Mouse (Mus musculus) thymus, postnatal 36 days (tissue): ENCODE measurements around the gene C1ql3.
A peak's percentile ranks its signal among the peaks of the same experiment; 100 is the strongest.

ENCODE experiments used
- DNase-seq, 2 experiments: peaks; one replicate each; pipeline ENCODE4 v3.0.0; 2022; ENCODE audit warnings: mixed read lengths in 2 of 2

C1ql3 gene

DNA sequence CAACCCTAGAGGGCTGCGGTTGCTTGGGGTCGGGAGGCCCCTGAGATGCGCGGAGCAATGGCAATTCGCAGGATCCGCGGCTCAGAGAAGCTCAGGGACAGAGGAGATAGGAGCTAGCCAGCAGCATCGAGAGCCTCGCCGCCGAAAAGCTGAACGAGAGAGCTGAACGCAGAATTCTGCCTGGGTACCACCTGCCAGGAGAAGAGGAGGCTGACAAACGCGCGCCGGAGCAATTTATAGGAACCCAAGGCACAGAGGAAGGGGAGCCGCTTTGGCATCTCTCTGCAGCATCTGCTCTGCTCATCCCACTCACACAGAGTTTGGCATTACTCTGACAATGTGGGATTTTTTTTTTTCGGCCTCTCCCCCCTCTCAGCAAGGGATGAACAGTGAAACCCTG is at the start of gene C1ql3:
C1ql3 (minus strand) TSS at position 335 of the 400 bp plus-strand sequence.
- peak; percentile 11 to 12 for DNase-seq

DNA sequence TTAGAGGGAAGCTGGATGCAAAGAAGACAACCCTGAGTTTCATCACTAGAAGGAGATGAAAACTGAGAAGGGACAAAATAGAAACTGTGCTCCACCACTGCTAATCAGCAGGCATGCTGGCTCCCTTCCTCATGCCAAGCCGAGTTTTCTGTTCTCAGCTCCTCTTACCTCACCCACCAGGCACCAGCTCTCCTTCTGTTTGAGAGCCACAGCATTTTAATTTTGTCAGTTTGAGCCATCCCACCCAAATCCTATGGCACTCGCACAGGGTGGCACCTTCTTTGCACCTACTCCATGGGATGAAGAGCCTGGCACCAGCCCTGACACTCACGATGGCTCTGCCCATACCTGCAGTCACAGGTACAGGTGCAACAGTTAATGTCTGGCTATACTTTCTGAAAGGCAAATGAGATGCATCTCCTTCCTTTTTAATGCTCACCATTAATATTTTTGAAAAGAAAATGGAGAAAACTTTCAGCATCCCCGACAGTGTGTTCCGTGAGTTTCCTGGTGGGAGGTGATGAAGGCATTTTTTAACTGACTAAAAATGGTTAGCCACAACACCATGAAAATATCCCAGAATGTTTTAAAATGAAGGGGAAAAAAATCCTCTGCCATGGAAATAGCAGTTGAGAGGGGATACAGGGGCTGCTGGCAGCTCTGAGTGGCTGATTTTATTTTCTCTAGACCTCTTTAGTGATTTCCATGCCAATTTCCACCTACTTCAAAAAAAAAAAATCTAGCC is 49.0 kb upstream of the C1ql3 start:
- DNase-seq: no peak

DNA sequence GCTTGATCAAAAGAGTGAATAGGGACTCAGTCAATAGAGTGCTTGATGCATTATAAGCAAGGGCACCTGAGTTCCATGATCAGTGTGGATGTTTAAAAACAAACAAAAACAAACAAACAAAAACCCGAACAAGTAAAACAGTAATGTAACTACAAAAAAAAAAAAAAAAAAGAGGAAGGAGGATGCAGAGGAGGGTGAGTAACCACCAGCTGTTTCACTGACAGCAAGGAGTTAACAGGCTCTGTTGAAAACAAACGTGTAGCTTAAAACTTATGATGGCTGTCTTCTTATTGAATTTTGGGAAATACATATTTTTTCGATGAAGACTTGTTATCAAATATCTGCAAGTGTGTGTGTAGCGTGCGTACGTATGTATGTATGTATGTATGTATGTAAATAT is 37.0 kb upstream of the C1ql3 start:
- DNase-seq: no peak

DNA sequence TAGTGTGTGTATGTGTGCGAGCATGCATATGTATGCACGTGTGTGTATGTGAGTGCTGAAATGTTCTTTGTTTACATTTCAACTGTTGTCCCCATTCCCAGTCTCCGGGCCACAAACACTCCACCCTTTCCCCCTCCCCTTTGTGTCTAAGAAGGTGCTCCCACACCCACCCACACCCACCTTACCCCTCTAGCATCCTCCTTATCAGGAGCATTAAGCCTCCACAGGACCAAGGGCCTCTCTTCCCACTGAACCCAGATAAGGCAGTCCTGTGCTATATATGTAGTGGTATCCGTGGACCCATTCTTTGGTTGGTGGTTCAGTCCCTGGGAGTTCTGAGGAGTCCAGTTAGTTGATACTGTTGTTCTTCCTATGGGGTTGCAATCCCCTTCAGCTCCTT is 32.9 kb upstream of the C1ql3 start:
- no peak for DNase-seq

DNA sequence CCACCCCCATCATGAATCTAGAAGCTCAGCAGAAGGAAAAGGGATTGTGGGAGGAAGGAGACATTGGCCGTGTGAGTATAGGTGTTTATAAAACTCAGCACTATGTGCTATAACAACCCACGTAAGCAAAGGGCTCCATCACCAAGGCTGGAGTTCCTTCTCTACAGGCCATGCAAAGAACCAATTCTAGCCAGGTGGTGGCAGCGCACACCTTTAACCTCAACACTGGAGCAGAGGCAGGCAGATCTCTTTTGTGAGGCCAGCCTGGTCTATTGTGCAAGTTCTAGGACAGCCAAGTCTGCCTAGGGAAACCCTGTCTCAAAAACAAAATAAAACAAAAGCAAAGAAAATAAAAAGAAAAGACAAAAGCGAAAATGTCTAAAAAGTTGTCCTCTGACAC is 28.2 kb upstream of the C1ql3 start:
- no peak for DNase-seq

DNA sequence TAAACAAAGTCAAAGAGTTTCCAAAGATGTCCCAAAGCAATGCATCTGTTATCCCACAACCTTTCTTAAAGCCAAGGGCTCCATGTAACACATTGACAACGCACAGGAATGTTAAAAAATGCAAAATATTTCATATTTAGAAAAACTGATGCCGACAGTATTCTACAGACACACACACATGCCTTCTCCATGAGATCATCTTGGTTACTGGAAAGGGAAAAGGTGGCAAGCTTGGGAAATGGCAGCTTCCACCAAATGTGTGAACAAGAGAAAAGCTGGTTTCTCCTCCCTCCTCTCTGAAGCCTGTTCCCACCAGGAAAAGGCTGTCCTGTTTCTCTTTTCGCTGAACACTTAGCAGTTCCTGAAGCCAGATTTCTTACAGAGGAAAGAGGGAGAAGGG is 27.2 kb upstream of the C1ql3 start:
- no peak for DNase-seq

DNA sequence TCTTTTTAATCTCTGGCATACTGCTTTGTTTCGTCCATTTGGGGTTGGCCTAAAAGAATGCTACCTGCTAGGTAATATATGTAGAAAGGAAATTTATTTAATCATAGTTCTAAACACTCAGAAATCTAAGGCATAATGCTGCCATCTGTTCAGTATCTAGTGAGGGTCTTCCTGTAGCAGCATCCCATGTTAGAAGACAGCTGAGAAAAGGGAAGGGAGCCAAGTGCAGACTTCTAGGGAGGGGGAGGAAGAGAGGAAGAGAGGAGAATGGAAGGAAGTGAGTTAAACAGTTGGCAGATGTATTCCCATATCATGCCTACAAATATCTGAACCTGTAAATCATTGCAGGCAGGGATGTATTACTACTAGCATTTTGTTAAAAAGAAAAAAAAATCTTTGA is 7.3 kb upstream of the C1ql3 start:
- DNase-seq: no peak

DNA sequence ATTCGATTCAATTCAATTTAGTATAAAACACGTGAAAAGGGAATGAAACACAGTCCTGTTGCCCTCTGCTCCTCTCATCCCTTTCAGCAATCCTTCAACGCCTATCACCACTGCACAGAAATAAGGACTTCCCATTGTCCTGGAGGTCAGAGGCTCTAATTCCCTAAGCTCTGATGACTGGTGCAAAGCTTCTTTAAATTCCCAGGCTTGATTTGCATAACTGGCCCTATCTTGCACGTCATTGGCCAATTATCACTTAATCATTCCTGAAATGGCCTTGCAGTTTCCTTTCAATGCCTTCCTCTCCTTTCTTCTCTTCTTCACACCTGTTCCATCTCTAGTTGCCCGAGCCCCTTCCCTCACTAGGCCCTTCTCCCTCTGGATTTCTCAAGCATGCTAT is 6.8 kb upstream of the C1ql3 start:
- no peak for DNase-seq

DNA sequence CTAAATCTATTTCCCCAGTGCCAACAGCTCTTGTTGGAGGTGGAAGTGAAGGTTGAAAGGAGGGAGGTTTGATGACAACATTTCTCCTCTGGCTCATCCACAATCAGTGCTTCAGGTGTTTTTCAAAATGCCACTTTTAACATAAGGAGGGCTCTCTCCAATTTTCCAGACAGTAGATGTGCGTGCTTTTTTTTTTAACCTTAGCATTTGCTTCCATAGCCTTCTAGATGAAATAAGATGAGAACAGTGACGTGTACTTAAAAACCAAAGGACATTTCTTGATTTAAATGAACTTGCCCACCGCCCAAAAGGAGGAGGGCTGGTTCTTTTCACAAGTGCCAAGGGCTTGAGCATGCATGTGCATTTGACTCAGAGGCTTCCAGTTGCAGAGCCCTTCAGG is 367 bp upstream of the C1ql3 start:
- DNase-seq: no peak

DNA sequence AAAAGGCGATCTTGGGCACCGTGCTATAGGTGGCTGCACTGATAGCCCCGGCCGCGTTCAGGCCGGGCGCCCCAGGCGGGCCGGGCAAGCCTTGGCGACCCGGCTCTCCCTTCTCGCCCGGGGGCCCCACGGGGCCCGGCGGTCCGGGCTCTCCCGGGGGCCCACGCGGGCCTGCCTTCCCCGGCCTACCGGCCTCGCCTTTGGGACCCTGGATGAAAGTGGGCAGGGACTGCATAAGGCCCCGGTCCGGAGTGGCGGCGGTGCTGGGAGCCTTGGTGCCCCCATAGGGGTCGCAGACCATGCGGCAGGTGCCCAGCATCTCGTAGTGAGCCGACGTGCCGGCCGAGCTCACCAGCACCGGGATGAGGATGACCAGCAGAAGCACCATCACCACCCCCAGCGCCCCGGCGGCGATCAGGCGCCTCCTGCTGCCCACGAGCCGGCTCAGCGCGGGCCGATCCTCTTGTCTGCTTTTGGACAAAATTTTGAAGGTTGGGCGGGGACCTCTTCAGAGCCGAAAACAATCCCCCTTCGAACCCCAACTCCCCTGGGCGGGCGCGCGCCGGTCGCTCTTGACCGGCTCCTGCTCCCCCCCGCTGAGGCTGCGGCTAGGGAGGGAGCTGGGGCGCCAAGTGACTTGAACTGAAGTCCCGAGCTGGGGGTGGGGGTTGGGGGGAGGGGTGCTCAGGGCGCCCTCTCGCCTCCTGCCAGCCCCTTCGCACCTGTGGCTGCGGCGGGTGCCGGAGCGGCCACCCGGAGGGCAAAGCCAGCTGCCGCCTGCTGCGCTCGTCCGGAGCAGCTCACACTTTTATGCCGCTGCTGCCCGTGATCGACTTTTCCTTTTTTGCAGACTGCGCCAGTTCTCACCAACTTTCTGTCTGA is 905 bp downstream of the C1ql3 start:
- peak; percentile 43 to 62 for DNase-seq

DNA sequence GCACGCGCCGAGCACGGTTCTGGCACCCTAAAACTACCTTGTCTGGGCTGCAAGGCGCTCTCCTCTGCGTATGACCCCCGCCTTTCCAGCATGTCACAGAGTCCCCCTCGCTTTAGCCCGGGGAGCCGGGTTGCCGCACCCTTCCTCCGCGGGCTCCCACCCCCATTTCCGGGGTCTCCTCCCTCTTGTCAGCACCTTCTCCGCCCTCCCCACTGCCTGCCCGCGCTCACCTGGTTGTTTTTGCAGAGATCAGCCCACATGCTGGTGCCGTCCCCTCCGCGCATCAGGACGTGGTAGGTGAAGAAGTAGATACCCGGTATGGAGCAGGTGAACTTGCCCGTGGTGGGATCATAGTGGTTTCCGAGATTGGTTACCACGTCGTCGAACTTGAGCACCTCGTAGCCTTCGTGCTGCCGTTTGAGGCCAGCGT is 1.6 kb downstream of the C1ql3 start:
- DNase-seq: peak; percentile 69 to 75

DNA sequence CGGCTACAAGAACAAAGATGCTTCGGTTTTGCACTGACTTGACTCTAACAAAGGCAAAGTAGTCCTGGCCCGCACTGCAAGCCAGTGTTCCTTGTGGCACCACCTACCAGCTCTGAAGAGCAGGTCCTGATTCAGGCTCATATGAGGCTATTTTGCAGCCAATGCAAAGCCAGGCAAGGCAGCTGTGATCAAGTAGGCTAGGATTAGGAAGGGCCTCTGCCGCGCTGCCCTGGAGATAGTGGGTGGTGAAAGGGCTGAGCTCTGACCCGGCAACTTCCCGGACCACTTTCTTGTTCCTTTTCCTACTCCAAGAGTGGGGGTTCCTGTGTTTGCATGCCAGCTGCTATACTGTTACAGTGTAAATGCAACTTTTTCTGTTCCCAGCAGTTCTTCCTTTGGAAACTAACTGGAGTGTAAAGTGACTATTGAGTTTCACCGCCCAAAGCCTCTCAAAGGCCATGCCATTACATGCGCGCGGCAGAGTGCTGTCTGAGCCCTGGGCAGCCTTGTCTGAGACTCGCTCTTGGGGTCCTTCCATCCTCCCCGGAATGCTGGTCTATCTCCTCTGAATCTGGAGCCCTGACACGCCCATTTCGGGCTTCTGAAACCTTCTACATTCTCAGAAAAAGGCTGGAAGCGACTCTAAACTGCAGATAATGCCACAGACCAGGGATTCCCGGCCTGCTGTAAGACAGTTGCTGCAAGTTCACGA is 2.2 kb downstream of the C1ql3 start:
- peak in 1 of 2 experiments; percentile 3 for DNase-seq

DNA sequence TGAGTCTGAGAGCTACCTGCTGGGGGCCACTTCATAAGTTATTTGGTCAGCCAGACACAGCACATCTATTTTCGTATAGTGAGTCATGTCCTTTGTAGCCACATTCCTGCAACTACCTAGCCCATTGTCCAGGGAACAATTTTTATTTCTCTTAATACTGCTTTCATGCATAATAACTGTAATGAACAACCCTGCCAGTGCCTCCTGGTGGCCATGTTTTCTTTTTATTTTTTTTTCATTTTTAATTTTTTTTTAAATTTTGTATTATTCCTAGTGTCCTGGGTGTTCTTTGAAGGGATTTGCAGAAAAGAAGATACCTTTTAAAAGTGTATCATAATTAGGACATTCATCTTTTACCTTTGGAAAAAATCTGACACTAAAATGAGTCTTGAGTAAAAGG is 3.2 kb downstream of the C1ql3 start:
- no peak for DNase-seq

DNA sequence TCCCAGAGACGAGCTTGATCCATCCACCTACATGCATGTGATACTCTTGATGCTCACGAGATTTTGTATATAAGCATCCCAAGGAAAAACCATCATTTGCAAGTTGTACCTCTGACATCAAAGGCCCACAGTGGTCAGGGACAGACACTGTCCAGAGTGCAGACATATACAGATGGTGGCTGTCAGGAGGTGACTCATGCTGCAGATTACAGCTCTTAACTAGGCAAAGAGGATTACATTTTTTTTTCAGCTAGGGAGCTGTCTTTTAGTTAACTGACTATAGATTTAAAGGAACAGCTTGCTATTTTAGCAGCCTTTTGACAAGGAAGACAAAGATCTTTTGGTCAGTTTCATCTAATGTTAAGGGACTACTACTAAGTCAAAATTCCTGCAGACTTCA is 11.6 kb downstream of the C1ql3 start:
- DNase-seq: no peak

DNA sequence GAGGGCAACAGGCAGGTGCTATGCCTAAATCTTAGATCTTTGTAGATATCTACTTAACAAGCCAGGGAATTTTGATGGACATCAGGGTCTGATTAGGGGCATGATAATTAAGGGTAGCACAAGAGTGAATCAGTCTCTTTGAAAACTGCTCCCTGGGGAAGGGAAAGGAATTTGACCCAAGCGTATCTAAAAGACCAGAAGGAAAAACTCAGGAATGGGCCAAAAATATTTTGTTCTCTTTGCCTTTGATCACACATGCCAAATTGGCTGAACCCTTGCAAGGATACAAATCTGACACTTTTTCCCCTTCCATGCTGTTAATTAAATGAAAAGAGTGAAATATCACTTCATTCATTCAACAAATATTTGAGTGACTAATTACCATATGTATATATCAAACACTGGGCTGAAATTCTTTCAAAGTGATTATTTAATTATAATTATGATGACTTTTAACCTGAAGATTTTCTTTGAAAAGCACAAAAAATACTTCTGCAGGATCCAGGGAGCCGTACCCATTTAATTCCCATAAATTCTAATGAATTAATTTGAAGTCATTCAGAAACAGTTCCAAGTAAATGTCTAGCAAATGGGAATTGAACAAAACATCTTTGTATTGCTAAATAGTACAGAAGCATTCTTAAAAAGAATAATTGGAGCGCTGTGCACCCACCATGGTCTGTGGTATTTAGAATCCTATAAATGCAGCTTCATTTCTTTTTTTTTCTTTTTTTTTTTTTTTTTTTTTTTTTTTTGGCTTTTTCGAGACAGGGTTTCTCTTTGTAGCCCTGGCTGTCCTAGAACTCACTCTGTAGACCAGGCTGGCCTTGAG is 26.5 kb downstream of the C1ql3 start:
- no peak for DNase-seq

DNA sequence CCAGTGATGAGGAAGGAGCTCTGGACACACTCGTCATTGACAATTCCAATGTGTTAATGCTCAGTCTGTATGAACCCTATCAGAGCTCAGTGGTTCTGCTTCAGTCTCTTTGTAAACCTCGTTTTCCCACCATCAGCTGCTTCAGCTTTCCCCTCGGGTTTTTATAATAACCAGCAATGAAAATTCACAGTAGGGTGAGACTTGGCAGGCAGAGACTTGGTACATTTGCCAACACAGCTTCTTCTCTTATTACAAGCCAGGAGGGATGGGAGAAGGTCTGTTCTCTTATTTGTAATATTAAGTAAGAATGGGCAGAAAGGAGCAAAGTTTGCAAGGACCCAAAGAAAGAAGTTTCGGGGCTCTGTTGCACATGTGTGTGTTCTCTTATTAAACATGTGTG is 32.8 kb downstream of the C1ql3 start:
- no peak for DNase-seq

DNA sequence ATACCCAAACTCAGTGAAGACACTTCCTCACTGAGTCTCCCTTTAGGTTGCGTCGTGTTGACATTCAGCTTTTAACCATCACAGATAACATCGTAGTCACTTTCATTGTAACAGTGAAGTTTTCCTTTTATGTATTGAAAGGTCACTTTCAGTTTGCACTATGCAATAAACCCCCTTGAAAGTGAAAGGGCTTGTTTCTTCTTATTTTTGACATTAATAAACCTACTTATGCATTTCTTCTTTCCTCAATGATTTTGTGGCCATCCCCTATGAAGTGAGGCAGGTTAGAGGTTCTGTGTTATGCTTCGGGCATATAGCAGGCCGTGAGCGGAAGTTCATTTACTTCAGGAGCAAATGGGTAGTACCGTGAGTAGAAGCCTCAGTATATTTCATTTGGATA is 34.2 kb downstream of the C1ql3 start:
- DNase-seq: no peak

DNA sequence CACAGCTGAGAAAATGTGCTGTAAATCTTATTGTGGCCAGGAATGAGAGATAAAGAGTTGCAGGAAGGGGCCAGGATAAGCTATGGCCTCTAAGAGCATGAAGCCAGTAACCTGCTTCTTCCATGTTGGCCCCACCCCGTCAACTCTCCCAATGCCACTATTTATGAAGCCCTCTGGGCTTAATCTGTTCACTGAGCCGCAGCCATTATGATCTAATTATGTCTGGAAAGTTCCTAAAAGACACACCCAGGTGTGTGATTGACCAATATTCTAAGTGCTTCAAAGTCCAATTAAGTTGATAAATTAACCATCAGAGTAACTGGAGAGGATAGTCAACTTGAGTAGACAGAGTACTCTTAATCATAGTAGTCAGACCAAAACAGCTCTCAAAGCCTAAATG is 37.9 kb downstream of the C1ql3 start:
- no peak for DNase-seq

DNA sequence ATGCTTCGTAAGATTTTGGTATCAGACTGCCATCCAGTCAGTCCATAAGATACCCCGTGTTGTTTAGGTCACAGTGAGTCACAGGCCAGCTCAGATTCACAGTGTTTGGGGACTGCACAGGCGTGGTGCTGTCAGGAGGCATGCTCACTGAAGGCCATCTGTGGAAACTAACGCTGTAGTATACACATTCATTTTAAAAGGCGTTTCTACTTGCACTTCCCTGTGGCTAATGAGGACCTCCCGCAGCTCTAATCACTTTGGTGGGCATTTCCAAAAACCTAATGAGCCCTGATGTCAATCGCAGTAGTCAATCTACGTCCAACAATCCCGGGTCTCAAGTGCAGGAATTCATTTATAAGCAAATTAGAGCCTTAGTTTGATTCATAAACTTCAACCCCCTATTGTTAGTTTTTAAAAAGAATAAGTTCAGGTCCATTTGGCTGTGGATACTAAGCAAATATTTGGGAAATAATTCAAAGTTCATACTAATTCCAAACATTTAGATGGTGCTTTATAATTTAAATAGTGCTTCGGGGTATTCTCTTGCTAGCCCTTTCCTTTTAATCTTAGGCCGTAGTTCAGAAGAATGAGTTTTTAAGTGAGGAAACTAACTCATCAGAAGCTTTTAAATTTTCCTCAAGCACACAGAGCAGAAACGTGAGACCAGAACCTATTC is 41.4 kb downstream of the C1ql3 start:
- no peak for DNase-seq

DNA sequence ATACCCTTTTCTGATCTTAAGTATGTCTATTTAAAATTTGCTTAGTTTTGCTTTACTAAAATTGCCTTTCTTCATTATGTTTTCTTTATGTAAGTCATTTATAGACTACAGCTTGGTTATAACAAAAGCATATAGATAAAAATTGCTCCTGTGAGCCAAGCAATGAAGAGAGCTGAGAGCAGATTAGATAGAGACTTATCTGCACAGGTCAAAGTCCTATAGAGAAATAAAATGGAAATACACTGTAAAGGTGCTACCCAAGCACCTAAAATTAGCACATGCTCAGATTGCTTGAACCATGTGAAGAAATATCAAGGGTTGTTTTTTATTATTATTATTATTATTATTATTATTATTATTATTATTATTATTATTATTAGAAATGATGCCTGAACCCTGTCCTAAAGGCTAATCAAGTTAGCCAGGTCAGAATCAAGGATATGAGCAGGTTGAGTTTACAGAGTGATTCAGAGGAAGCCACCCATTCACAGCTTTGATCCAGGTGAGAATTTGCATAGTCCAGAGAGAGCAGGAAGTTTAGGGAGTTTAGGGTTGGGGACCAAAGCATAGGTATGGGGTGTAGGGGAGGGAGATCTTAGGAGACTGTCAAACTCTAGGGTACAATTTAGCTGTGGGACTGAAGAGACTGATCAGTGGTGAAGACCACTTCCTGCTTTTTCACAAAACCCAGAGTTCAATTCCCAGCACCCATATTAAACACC is 54.7 kb downstream of the C1ql3 start:
- DNase-seq: no peak
